Mouse (Mus musculus) liver, adult 2 months (tissue): Measurements from ENCODE around the gene Bcl3. TPM values are rescaled to one million over a fixed set of nuclear protein-coding genes. Genes with fewer than 3 reads are reported as not detected.
A peak's percentile ranks its signal among the peaks of the same experiment; 100 is the strongest.
"Not testable (repeated sequence)": the region's sequence is repeated elsewhere in the genome, so short reads cannot be mapped to it uniquely, and the experiment has no call there.

Experiments
- DNase-seq: peaks from one replicate; pipeline ENCODE4 v3.0.0-alpha.2; 2011; ENCODE audit warnings: low read depth, low spot score; ENCODE audit errors: extremely low read depth
- H3K27ac ChIP-seq: fragments of 200-500 bp; replicated peaks from 2 replicates; pipeline ENCODE4 v1.5.1; 2012; ENCODE audit warnings: low read depth, mild to moderate bottlenecking, control low read depth, inconsistent platforms, low read length; ENCODE audit not compliant: insufficient read depth
- H3K27me3 ChIP-seq: fragments of 200-500 bp; 2 replicates; pipeline ENCODE4 v1.6.1; 2012; ENCODE audit warnings: mild to moderate bottlenecking, moderate library complexity, low read length, inconsistent platforms; ENCODE audit not compliant: control insufficient read depth, insufficient read depth
- H3K36me3 ChIP-seq: fragments of 200-500 bp; 2 replicates; pipeline ENCODE4 v1.6.1; 2012; ENCODE audit warnings: low read length, inconsistent platforms; ENCODE audit not compliant: control insufficient read depth, insufficient read depth
- H3K4me1 ChIP-seq: fragments of 200-500 bp; 2 replicates; pipeline ENCODE4 v1.6.1; 2011; ENCODE audit warnings: low read length; ENCODE audit not compliant: control insufficient read depth, insufficient read depth
- H3K4me3 ChIP-seq: fragments of 200-500 bp; 2 replicates; pipeline ENCODE4 v1.5.1; 2011; ENCODE audit warnings: low read depth, mild to moderate bottlenecking, control low read depth, low read length, moderate library complexity; ENCODE audit not compliant: insufficient read depth
- H3K79me2 ChIP-seq: fragments of 200-500 bp; 2 replicates; pipeline ENCODE4 v1.6.1; 2012; ENCODE audit warnings: inconsistent platforms, mild to moderate bottlenecking, low read length, moderate library complexity; ENCODE audit not compliant: control insufficient read depth, insufficient read depth
- H3K9ac ChIP-seq: fragments of 200-500 bp; 2 replicates; pipeline ENCODE4 v1.6.1; 2012; ENCODE audit warnings: low read depth, mild to moderate bottlenecking, control low read depth, inconsistent platforms, low read length
- CTCF ChIP-seq: fragments of 200-500 bp; IDR thresholded peaks from 2 replicates; pipeline ENCODE4 v1.5.1; 2011; ENCODE audit warnings: low read depth, low read length, control low read depth
- POLR2A ChIP-seq: fragments of 200-500 bp; IDR thresholded peaks from 2 replicates; pipeline ENCODE4 v1.6.1; 2011; ENCODE audit warnings: low read length, control low read depth; ENCODE audit not compliant: insufficient read depth; ENCODE audit errors: extremely low read depth
- WGBS: fragments of 180-500 bp; shearing (Covaris S2); methylation state at CpG from one replicate; pipeline ENCODE4 v1.1.7; 2018; 5-methylcytosine and 5-hydroxymethylcytosine counted together
- polyA plus RNA-seq: library from polyadenylated mRNA; depleted of rRNA; stranded (reverse); fragments of >200 nt; gene quantifications from 2 replicates; pipeline ENCODE4 v1.2.3, GENCODE M21; 2012
- total RNA-seq: library from RNA; depleted of rRNA; stranded (reverse); fragments of >200 nt; gene quantifications from 2 replicates; pipeline ENCODE4 v1.2.3, GENCODE M21; 2014

The Bcl3 gene
- total and polyA plus RNA-seq, 2 experiments: 3.0 to 72.8 TPM

GRCm38 (mm10) chr7:19796254-19796653 is 26.3 kb downstream of the Bcl3 start:
- Histone ChIP-seq H3K9ac (peak overlapping the region; percentile 92), H3K27ac (peak overlapping the region; percentile 89), H3K4me1 (peaks cover 11% of the 10 kb centered on the region), H3K79me2 (no peaks in the 10 kb centered on the region; the same call in 1 of the 2 replicates), H3K27me3 (no peaks in the 10 kb centered on the region), H3K36me3 (no peaks in the 10 kb centered on the region; the same call in 1 of the 2 replicates), H3K4me3 (peak overlapping the region; percentile 78)
- TF ChIP-seq POLR2A: no peak
- no peak for TF ChIP-seq CTCF
- 12% methylated on average over 18 of the region's 18 CpGs for WGBS
- DNase-seq: no peak

DNA sequence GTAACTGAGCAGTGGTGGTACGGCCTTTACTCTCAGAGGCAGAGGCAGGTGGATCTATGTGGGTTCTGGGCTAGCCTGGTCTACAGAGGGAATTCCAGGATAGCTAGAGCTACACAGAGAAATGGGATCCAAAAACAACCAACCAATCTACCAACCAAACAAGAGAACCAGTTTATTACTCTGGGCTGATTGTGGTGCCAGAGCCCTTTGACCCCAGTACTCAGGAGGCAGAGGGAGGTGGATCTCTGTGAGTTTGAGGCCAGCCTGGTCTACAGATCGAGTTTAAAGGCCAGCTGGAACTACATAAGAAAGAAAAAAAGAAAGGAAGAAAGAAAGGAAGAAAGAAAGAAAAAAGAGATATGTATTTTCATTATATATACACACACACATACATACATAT is 27.3 kb downstream of the Bcl3 start:
- WGBS: 55% methylated on average over 2 of the region's 2 CpGs
- H3K9ac ChIP-seq: no peak overlapping the region
- H3K4me3 ChIP-seq: no peak overlapping the region
- H3K27me3 ChIP-seq: no peaks in the 10 kb centered on the region
- peak; percentile 73 for DNase-seq
- TF ChIP-seq CTCF: no peak
- TF ChIP-seq POLR2A: no peak
- no peaks in the 10 kb centered on the region; the same call in 1 of the 2 replicates for H3K36me3 ChIP-seq
- no peaks in the 10 kb centered on the region; the same call in 1 of the 2 replicates for H3K79me2 ChIP-seq
- H3K4me1 ChIP-seq: peaks cover 11% of the 10 kb centered on the region
- H3K27ac ChIP-seq: no peak overlapping the region

- peak overlapping the region; percentile 2; the same call in 1 of the 2 replicates for H3K9ac ChIP-seq
- no peaks in the 10 kb centered on the region; the same call in 1 of the 2 replicates for H3K79me2 ChIP-seq
- H3K27me3 ChIP-seq: no peaks in the 10 kb centered on the region
- H3K36me3 ChIP-seq: no peaks in the 10 kb centered on the region; the same call in 1 of the 2 replicates
- peaks cover 15% of the 10 kb centered on the region for H3K4me1 ChIP-seq
- DNase-seq: peak; percentile 97
- TF ChIP-seq POLR2A (no peak), CTCF (no peak)
- no peak overlapping the region for H3K4me3 ChIP-seq
- H3K27ac ChIP-seq: peak overlapping the region; percentile 68
- 36% methylated on average over 19 of the region's 19 CpGs for WGBS
Measured at GRCm38 (mm10) chr7:19792701-19793630, 29.6 kb downstream of the Bcl3 start.

DNA sequence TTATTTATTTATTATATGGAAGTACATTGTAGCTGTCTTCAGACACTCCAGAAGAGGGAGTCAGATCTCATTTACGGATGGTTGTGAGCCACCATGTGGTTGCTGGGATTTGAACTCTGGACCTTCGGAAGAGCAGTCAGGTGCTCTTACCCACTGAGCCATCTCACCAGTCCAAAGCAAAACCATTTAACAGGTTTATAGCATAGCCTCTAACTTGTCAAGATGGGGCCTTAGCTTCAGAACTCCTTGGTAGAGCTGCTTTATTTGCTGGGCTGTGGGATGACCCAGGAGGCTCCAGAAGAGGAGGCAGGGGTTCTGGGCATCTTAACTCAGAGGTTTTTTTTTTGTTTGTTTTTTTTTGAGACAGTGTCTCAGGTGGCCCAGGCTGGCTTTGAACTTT is 31.1 kb downstream of the Bcl3 start:
- not testable (repeated sequence) for H3K27ac ChIP-seq, H3K9ac ChIP-seq, H3K27me3 ChIP-seq, H3K79me2 ChIP-seq, H3K36me3 ChIP-seq, DNase-seq, H3K4me3 ChIP-seq
- peaks cover 15% of the 10 kb centered on the region for H3K4me1 ChIP-seq
- 88% methylated on average over 2 of the region's 2 CpGs for WGBS

DNA sequence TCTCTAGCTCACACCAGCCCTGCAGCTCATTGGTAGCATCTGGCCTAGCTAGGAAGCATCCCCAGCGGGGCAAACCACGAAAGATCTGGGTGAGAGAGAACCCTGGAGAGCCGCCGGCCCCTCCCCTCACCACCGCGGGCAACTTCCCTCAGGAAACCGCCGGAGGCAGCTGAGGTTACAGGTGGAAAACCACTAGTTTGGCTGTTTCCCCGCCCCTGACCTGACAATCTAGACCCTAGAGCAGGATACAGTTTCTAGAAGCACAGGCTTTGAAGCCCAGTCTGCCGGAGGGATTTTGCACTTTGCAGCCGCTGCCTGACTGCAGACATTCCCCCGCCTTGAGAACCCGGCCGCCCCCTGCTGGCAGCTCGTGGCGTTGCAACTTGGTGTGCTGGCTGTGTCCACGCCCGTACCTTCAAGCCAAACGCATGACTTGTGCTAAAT is 32.6 kb downstream of the Bcl3 start:
- Histone ChIP-seq H3K27me3 (no peaks in the 10 kb centered on the region), H3K79me2 (no peaks in the 10 kb centered on the region), H3K9ac (peak overlapping the region; percentile 24; the same call in 1 of the 2 replicates), H3K36me3 (no peaks in the 10 kb centered on the region; the same call in 1 of the 2 replicates), H3K4me1 (peaks cover 17% of the 10 kb centered on the region), H3K4me3 (no peak overlapping the region), H3K27ac (no peak overlapping the region)
- DNase-seq: peak; percentile 62
- WGBS: 14% methylated on average over 19 of the region's 19 CpGs
- no peak for TF ChIP-seq POLR2A
- peak; percentile 93 for TF ChIP-seq CTCF

- H3K4me3 ChIP-seq: no peak overlapping the region
- H3K36me3 ChIP-seq: no peaks in the 10 kb centered on the region; the same call in 1 of the 2 replicates
Measured at GRCm38 (mm10) chr7:19785874-19786458, 36.6 kb downstream of the Bcl3 start.

More at GRCm38 (mm10) chr7:19785874-19786458, 36.6 kb downstream of the Bcl3 start:
- Histone ChIP-seq H3K27ac (no peak overlapping the region), H3K79me2 (no peaks in the 10 kb centered on the region), H3K27me3 (no peaks in the 10 kb centered on the region), H3K4me1 (peaks cover 23% of the 10 kb centered on the region), H3K9ac (no peak overlapping the region)
- TF ChIP-seq POLR2A: no peak
- no peak for TF ChIP-seq CTCF
- DNase-seq: no peak
- WGBS: 63% methylated on average over 12 of the region's 12 CpGs
